Mouse (Mus musculus) small intestine, adult 2 months (tissue): ENCODE results near the gene Cd300ld5.

Experiments used
- CTCF ChIP-seq: fragments of 200-500 bp; IDR thresholded peaks from 2 replicates; pipeline ENCODE4 v1.5.1; 2012; ENCODE audit warnings: low read depth, mild to moderate bottlenecking, control low read depth, inconsistent platforms, low read length, moderate library complexity, mixed read lengths; ENCODE audit not compliant: insufficient replicate concordance, insufficient read length; ENCODE audit errors: extremely low read depth
- POLR2A ChIP-seq: fragments of 200-500 bp; IDR thresholded peaks from 2 replicates; pipeline ENCODE4 v1.6.1; 2012; ENCODE audit warnings: low read depth, mild to moderate bottlenecking, control low read depth, inconsistent platforms, low read length, moderate library complexity

- no peak for TF ChIP-seq CTCF
- no peak for TF ChIP-seq POLR2A
Measured at GRCm38 (mm10) chr11:115001474-115002040, 36.0 kb downstream of the Cd300ld5 start, which contains the start of gene Cd300c2.
